Mouse (Mus musculus) liver, embryonic 13.5 days (tissue): ENCODE measurements at regions not wholly inside any gene's neighbourhood (a gene's known extent, or its start where the extent isn't known, plus 50 kb on each side); places are given as distances from the start of the nearest gene placed in this dataset.

ENCODE experiments used
- ATAC-seq: fragments of 200-750 bp; cut with Nextera tagmentation; 2 replicates; pipeline ENCODE4 v1.8.0; 2017; ENCODE audit warnings: low read depth, mild to moderate bottlenecking, moderate number of reproducible peaks, moderate library complexity
- DNase-seq: peaks from one replicate; pipeline ENCODE4 v3.0.0; 2022
- H3K27ac ChIP-seq: fragments of 300-500 bp; sonication (generic); 2 replicates; pipeline ENCODE4 v1.5.1; 2015; ENCODE audit warnings: moderate library complexity, mild to moderate bottlenecking, inconsistent platforms
- H3K27me3 ChIP-seq: fragments of 300-500 bp; sonication (generic); 2 replicates; pipeline ENCODE4 v1.6.1; 2015; ENCODE audit warnings: mild to moderate bottlenecking, inconsistent platforms
- H3K36me3 ChIP-seq: fragments of 300-500 bp; sonication (generic); 2 replicates; pipeline ENCODE4 v1.6.1; 2015; ENCODE audit warnings: mild to moderate bottlenecking, inconsistent platforms
- H3K4me1 ChIP-seq: fragments of 300-500 bp; sonication (generic); replicated peaks from 2 replicates; pipeline ENCODE4 v1.6.1; 2015; ENCODE audit warnings: inconsistent platforms
- H3K4me2 ChIP-seq: fragments of 300-500 bp; sonication (generic); 2 replicates; pipeline ENCODE4 v1.6.1; 2015; ENCODE audit warnings: inconsistent platforms, mild to moderate bottlenecking, moderate library complexity
- H3K4me3 ChIP-seq: fragments of 300-500 bp; sonication (generic); replicated peaks from 2 replicates; pipeline ENCODE4 v1.5.1; 2015; ENCODE audit warnings: mild to moderate bottlenecking, inconsistent platforms
- H3K9ac ChIP-seq: fragments of 300-500 bp; sonication (generic); 2 replicates; pipeline ENCODE4 v1.6.1; 2015; ENCODE audit warnings: mild to moderate bottlenecking, inconsistent platforms
- H3K9me3 ChIP-seq: fragments of 300-500 bp; sonication (generic); replicated peaks from 2 replicates; pipeline ENCODE4 v1.6.1; 2016; ENCODE audit warnings: inconsistent platforms
- WGBS: fragments of 180-500 bp; shearing (Covaris S2); methylation state at CpG from one replicate; pipeline ENCODE4 v1.1.7; 2015; ENCODE audit not compliant: insufficient replicate concordance; 5-methylcytosine and 5-hydroxymethylcytosine counted together

- Histone ChIP-seq H3K9ac (no peak overlapping the region), H3K27ac (no peak overlapping the region), H3K36me3 (no peaks in the 10 kb centered on the region), H3K4me2 (no peak overlapping the region), H3K27me3 (no peaks in the 10 kb centered on the region), H3K4me3 (no peak overlapping the region), H3K4me1 (no peaks in the 10 kb centered on the region), H3K9me3 (no peaks in the 10 kb centered on the region)
- DNase-seq (no peak), ATAC-seq (no peak)
- WGBS: 60% methylated on average over 5 of the region's 5 CpGs
Observed at GRCm38 (mm10) chr12:35770387-35771024, 154.9 kb upstream of the Agr3 start.

- 37% methylated on average over 1 of the region's 1 CpGs for WGBS
- no peak for ATAC-seq
- H3K4me2 ChIP-seq: no peak overlapping the region
Observed at GRCm38 (mm10) chr12:35758916-35759315, 166.5 kb upstream of the Agr3 start.

GRCm38 (mm10) chr12:35755159-35755558, 170.3 kb upstream of the Agr3 start:
- DNase-seq (no peak), ATAC-seq (no peak)
- Histone ChIP-seq H3K9me3 (no peaks in the 10 kb centered on the region), H3K27ac (no peak overlapping the region), H3K9ac (no peak overlapping the region), H3K4me1 (no peaks in the 10 kb centered on the region), H3K4me2 (no peak overlapping the region), H3K36me3 (no peaks in the 10 kb centered on the region), H3K4me3 (no peak overlapping the region), H3K27me3 (no peaks in the 10 kb centered on the region)
- WGBS: 32% methylated on average over 4 of the region's 4 CpGs

More at GRCm38 (mm10) chr12:35758916-35759315, 166.5 kb upstream of the Agr3 start:
- no peak overlapping the region for H3K9ac ChIP-seq
- H3K27me3 ChIP-seq: no peaks in the 10 kb centered on the region
- DNase-seq: no peak
- H3K27ac ChIP-seq: no peak overlapping the region
- no peak overlapping the region for H3K4me3 ChIP-seq
- no peaks in the 10 kb centered on the region for H3K36me3 ChIP-seq
- no peaks in the 10 kb centered on the region for H3K4me1 ChIP-seq
- no peaks in the 10 kb centered on the region for H3K9me3 ChIP-seq

GRCm38 (mm10) chr12:35747997-35748396, 177.4 kb upstream of the Agr3 start:
- WGBS: 49% methylated on average over 3 of the region's 3 CpGs
- Histone ChIP-seq H3K9ac (no peak overlapping the region), H3K4me3 (no peak overlapping the region), H3K9me3 (no peaks in the 10 kb centered on the region), H3K36me3 (no peaks in the 10 kb centered on the region), H3K27me3 (no peaks in the 10 kb centered on the region), H3K4me2 (no peak overlapping the region), H3K4me1 (no peaks in the 10 kb centered on the region), H3K27ac (no peak overlapping the region)
- ATAC-seq (no peak), DNase-seq (no peak)

GRCm38 (mm10) chr12:35746691-35747299, 178.6 kb upstream of the Agr3 start:
- Histone ChIP-seq H3K36me3 (no peaks in the 10 kb centered on the region), H3K4me1 (no peaks in the 10 kb centered on the region), H3K9ac (no peak overlapping the region), H3K9me3 (no peaks in the 10 kb centered on the region), H3K4me3 (no peak overlapping the region), H3K27ac (no peak overlapping the region), H3K4me2 (no peak overlapping the region), H3K27me3 (no peaks in the 10 kb centered on the region)
- 28% methylated on average over 3 of the region's 3 CpGs for WGBS
- no peak for DNase-seq
- ATAC-seq: no peak

- Histone ChIP-seq H3K9me3 (no peaks in the 10 kb centered on the region), H3K36me3 (no peaks in the 10 kb centered on the region), H3K9ac (no peak overlapping the region), H3K27me3 (no peaks in the 10 kb centered on the region), H3K4me3 (no peak overlapping the region), H3K27ac (no peak overlapping the region), H3K4me1 (no peaks in the 10 kb centered on the region), H3K4me2 (no peak overlapping the region)
- 35% methylated on average over 1 of the region's 1 CpGs for whole genome bisulfite sequencing
- DNase-seq (no peak), ATAC-seq (no peak)
Observed at GRCm38 (mm10) chr12:35742729-35743128, 182.7 kb upstream of the Agr3 start.

- WGBS: 22% methylated on average over 2 of the region's 2 CpGs
- Histone ChIP-seq H3K27me3 (no peaks in the 10 kb centered on the region), H3K4me1 (no peaks in the 10 kb centered on the region), H3K36me3 (no peaks in the 10 kb centered on the region), H3K4me2 (no peak overlapping the region), H3K9ac (no peak overlapping the region), H3K4me3 (no peak overlapping the region), H3K27ac (no peak overlapping the region), H3K9me3 (no peaks in the 10 kb centered on the region)
- DNase-seq (no peak), ATAC-seq (no peak)
Observed at GRCm38 (mm10) chr12:35736427-35736826, 189.0 kb upstream of the Agr3 start.

- Histone ChIP-seq H3K4me3 (no peak overlapping the region), H3K27me3 (no peaks in the 10 kb centered on the region), H3K27ac (no peak overlapping the region), H3K9me3 (no peaks in the 10 kb centered on the region), H3K9ac (no peak overlapping the region), H3K4me2 (no peak overlapping the region), H3K4me1 (no peaks in the 10 kb centered on the region), H3K36me3 (no peaks in the 10 kb centered on the region)
- no peak for ATAC-seq
- no peak for DNase-seq
- WGBS: 58% methylated on average over 2 of the region's 2 CpGs
Observed at GRCm38 (mm10) chr12:35735002-35735401, 190.4 kb upstream of the Agr3 start.

GRCm38 (mm10) chr12:35734371-35734770, 191.0 kb upstream of the Agr3 start:
- ATAC-seq: no peak
- 65% methylated on average over 1 of the region's 1 CpGs for WGBS

GRCm38 (mm10) chr12:35733580-35733979, 191.8 kb upstream of the Agr3 start:
- no peak for ATAC-seq
- no peak overlapping the region for H3K9ac ChIP-seq
- 47% methylated on average over 2 of the region's 2 CpGs for WGBS

More at GRCm38 (mm10) chr12:35734371-35734770, 191.0 kb upstream of the Agr3 start:
- DNase-seq: no peak
- Histone ChIP-seq H3K27ac (no peak overlapping the region), H3K4me3 (no peak overlapping the region), H3K9ac (no peak overlapping the region), H3K36me3 (no peaks in the 10 kb centered on the region), H3K4me1 (no peaks in the 10 kb centered on the region), H3K27me3 (no peaks in the 10 kb centered on the region), H3K9me3 (no peaks in the 10 kb centered on the region), H3K4me2 (no peak overlapping the region)

GRCm38 (mm10) chr12:35725910-35726309, 191.1 kb upstream of the Ahr start:
- Histone ChIP-seq H3K27ac (no peak overlapping the region), H3K9ac (no peak overlapping the region), H3K9me3 (no peaks in the 10 kb centered on the region), H3K4me2 (no peak overlapping the region), H3K4me1 (no peaks in the 10 kb centered on the region), H3K27me3 (no peaks in the 10 kb centered on the region), H3K4me3 (no peak overlapping the region), H3K36me3 (no peaks in the 10 kb centered on the region)
- ATAC-seq (no peak), DNase-seq (no peak)
- 74% methylated on average over 1 of the region's 1 CpGs for WGBS

More at GRCm38 (mm10) chr12:35733580-35733979, 191.8 kb upstream of the Agr3 start:
- no peak overlapping the region for H3K4me2 ChIP-seq
- H3K4me3 ChIP-seq: no peak overlapping the region
- no peaks in the 10 kb centered on the region for H3K9me3 ChIP-seq
- no peaks in the 10 kb centered on the region for H3K4me1 ChIP-seq
- H3K27me3 ChIP-seq: no peaks in the 10 kb centered on the region
- DNase-seq: no peak
- H3K36me3 ChIP-seq: no peaks in the 10 kb centered on the region
- no peak overlapping the region for H3K27ac ChIP-seq

- Histone ChIP-seq H3K9me3 (no peaks in the 10 kb centered on the region), H3K4me1 (no peaks in the 10 kb centered on the region), H3K4me3 (no peak overlapping the region), H3K36me3 (no peaks in the 10 kb centered on the region), H3K27me3 (no peaks in the 10 kb centered on the region), H3K9ac (no peak overlapping the region), H3K27ac (no peak overlapping the region), H3K4me2 (no peak overlapping the region)
- ATAC-seq (no peak), DNase-seq (no peak)
- 54% methylated on average over 4 of the region's 4 CpGs for WGBS
Observed at GRCm38 (mm10) chr12:35724132-35724531, 189.3 kb upstream of the Ahr start.
